Mouse (Mus musculus): ENCODE results near the gene Trim47. TPM values are rescaled to one million over a fixed set of nuclear protein-coding genes. Genes with fewer than 3 reads are reported as not detected.

Gene Trim47
- polyA plus RNA-seq, 1 experiment = 27.6 TPM

- no peak overlapping the region for H3K27ac ChIP-seq (ENCODE audit: control insufficient read depth, insufficient read depth, low read length)
- no peaks in the 10 kb centered on the region for H3K27me3 ChIP-seq (ENCODE audit: control insufficient read depth, insufficient read depth, low read length)
- peaks cover 45% of the 10 kb centered on the region for H3K36me3 ChIP-seq (ENCODE audit: control insufficient read depth, insufficient read depth, low read length)
- H3K4me1 ChIP-seq (replicated peaks; ENCODE audit: control insufficient read depth, insufficient read depth, low read length) = no peaks in the 10 kb centered on the region
- 97% methylated on average over 13 of the region's 13 CpGs for WGBS
- no peak for TF ChIP-seq CTCF (IDR thresholded peaks at IDR 0.05; ENCODE audit: borderline replicate concordance, control insufficient read depth, extremely low read depth, insufficient read depth, low read length, poor library complexity)
- TF ChIP-seq POLR2A (IDR thresholded peaks at IDR 0.05; ENCODE audit: control insufficient read depth, extremely low read depth, insufficient read depth, low read length, poor library complexity) = no peak
- no peak overlapping the region for H3K4me3 ChIP-seq (ENCODE audit: control insufficient read depth, insufficient read depth, low read length)
- no peak for DNase-seq
These were observed 65.2 kb downstream of the Trim47 start for GRCm38 (mm10) chr11:116061641-116062415.

DNA sequence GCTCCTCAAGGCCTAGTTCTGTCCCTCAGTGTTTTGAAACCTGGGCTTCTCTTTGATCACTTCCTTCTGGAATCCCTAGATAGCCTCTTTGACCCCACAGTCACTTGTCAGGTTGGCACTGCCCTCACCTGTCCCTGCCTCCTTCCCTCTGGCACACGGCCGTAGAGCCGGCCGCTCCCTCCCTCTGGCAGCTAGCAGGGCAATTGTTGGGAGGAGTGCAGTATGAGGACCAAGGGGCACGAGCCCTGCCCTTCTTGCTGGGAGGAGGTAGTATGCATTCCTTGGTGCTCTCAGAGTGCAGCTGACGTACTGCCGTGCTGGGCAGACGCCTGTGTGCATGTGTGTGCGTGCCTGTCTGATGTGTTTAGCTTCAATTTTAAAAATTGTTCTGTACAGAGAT is 66.4 kb downstream of the Trim47 start:
- 96% methylated on average over 9 of the region's 9 CpGs for WGBS
- TF ChIP-seq POLR2A (IDR thresholded peaks at IDR 0.05; ENCODE audit: control insufficient read depth, extremely low read depth, insufficient read depth, low read length, poor library complexity) = no peak
- no peak for TF ChIP-seq CTCF (IDR thresholded peaks at IDR 0.05; ENCODE audit: borderline replicate concordance, control insufficient read depth, extremely low read depth, insufficient read depth, low read length, poor library complexity)
- Histone ChIP-seq H3K36me3 (ENCODE audit: control insufficient read depth, insufficient read depth, low read length) (peaks cover 57% of the 10 kb centered on the region), H3K27ac (ENCODE audit: control insufficient read depth, insufficient read depth, low read length) (no peak overlapping the region), H3K4me1 (replicated peaks; ENCODE audit: control insufficient read depth, insufficient read depth, low read length) (no peaks in the 10 kb centered on the region), H3K4me3 (ENCODE audit: control insufficient read depth, insufficient read depth, low read length) (no peak overlapping the region), H3K27me3 (ENCODE audit: control insufficient read depth, insufficient read depth, low read length) (no peaks in the 10 kb centered on the region)
- DNase-seq = no peak

DNA sequence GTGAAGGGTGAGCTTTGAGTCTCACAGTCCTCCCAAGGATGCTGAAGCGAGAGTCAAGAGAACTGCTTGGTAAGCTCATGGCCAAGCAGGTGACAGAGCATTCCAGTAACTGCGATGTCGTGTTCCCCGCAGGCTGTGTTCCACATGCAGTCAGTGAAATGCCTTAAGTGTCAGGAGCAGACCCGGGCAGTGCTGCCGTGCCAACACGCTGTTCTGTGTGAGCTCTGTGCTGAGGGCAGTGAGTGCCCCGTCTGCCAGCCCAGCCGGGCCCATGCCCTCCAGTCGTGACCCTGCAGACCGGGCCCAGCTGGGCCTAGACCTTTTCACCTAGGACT is 67.4 kb downstream of the Trim47 start:
- no peak for DNase-seq
- no peaks in the 10 kb centered on the region for H3K27me3 ChIP-seq (ENCODE audit: control insufficient read depth, insufficient read depth, low read length)
- TF ChIP-seq POLR2A (IDR thresholded peaks at IDR 0.05; ENCODE audit: control insufficient read depth, extremely low read depth, insufficient read depth, low read length, poor library complexity) (no peak), CTCF (IDR thresholded peaks at IDR 0.05; ENCODE audit: borderline replicate concordance, control insufficient read depth, extremely low read depth, insufficient read depth, low read length, poor library complexity) (no peak)
- H3K4me1 ChIP-seq (replicated peaks; ENCODE audit: control insufficient read depth, insufficient read depth, low read length) = no peaks in the 10 kb centered on the region
- WGBS = 97% methylated on average over 11 of the region's 11 CpGs
- H3K4me3 ChIP-seq (ENCODE audit: control insufficient read depth, insufficient read depth, low read length) = no peak overlapping the region
- H3K36me3 ChIP-seq (ENCODE audit: control insufficient read depth, insufficient read depth, low read length) = peaks cover 65% of the 10 kb centered on the region
- no peak overlapping the region for H3K27ac ChIP-seq (ENCODE audit: control insufficient read depth, insufficient read depth, low read length)

- H3K4me1 ChIP-seq (replicated peaks; ENCODE audit: control insufficient read depth, insufficient read depth, low read length) = no peaks in the 10 kb centered on the region
- peaks cover 65% of the 10 kb centered on the region for H3K36me3 ChIP-seq (ENCODE audit: control insufficient read depth, insufficient read depth, low read length)
- H3K4me3 ChIP-seq (ENCODE audit: control insufficient read depth, insufficient read depth, low read length) = no peak overlapping the region
These were observed 67.9 kb downstream of the Trim47 start for GRCm38 (mm10) chr11:116058868-116059690.

GRCm38 (mm10) chr11:116058022-116058614 is 68.9 kb downstream of the Trim47 start:
- TF ChIP-seq CTCF (IDR thresholded peaks at IDR 0.05; ENCODE audit: borderline replicate concordance, control insufficient read depth, extremely low read depth, insufficient read depth, low read length, poor library complexity) (no peak), POLR2A (IDR thresholded peaks at IDR 0.05; ENCODE audit: control insufficient read depth, extremely low read depth, insufficient read depth, low read length, poor library complexity) (no peak)
- 94% methylated on average over 12 of the region's 12 CpGs for WGBS
- no peak for DNase-seq
- Histone ChIP-seq H3K36me3 (ENCODE audit: control insufficient read depth, insufficient read depth, low read length) (peaks cover 72% of the 10 kb centered on the region), H3K4me1 (replicated peaks; ENCODE audit: control insufficient read depth, insufficient read depth, low read length) (no peaks in the 10 kb centered on the region), H3K27me3 (ENCODE audit: control insufficient read depth, insufficient read depth, low read length) (no peaks in the 10 kb centered on the region), H3K27ac (ENCODE audit: control insufficient read depth, insufficient read depth, low read length) (no peak overlapping the region), H3K4me3 (ENCODE audit: control insufficient read depth, insufficient read depth, low read length) (no peak overlapping the region)

More at GRCm38 (mm10) chr11:116058868-116059690, 67.9 kb downstream of the Trim47 start:
- WGBS = 99% methylated on average over 17 of the region's 17 CpGs
- TF ChIP-seq CTCF (IDR thresholded peaks at IDR 0.05; ENCODE audit: borderline replicate concordance, control insufficient read depth, extremely low read depth, insufficient read depth, low read length, poor library complexity) (no peak), POLR2A (IDR thresholded peaks at IDR 0.05; ENCODE audit: control insufficient read depth, extremely low read depth, insufficient read depth, low read length, poor library complexity) (no peak)
- DNase-seq = no peak
- H3K27me3 ChIP-seq (ENCODE audit: control insufficient read depth, insufficient read depth, low read length) = no peaks in the 10 kb centered on the region
- H3K27ac ChIP-seq (ENCODE audit: control insufficient read depth, insufficient read depth, low read length) = no peak overlapping the region

DNA sequence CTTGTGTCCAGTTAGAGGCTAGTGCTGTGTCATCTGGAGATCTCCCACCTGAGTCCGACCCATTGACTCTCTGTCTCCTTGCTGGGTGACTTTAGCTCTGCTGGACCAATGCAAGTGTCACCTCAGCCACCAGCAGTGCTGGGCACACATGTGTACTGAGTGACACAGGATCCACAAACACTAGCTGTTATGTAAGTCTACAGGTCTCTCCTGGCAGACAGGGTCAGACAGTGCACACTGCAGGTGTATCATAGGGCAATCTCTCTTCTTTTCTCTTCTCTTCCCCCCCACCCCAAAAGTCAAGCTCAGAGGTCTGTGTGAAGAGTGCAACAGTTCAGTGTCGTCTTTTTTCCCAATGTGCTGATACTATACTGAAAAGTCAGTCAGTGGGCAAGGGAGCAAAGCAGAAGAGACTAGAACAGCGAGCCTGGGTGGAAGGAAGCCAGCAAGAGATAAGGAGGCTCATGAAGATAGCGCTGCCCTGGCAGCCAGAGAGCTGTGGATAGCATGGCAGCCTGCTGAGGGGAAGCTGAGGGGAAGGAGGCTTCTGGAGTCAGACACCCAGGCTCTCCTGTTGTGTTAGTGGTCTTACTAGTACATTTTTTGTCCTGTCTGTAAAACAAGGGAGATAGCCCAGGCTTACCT is 69.7 kb downstream of the Trim47 start:
- WGBS = 93% methylated on average over 4 of the region's 4 CpGs
- TF ChIP-seq POLR2A (IDR thresholded peaks at IDR 0.05; ENCODE audit: control insufficient read depth, extremely low read depth, insufficient read depth, low read length, poor library complexity) (no peak), CTCF (IDR thresholded peaks at IDR 0.05; ENCODE audit: borderline replicate concordance, control insufficient read depth, extremely low read depth, insufficient read depth, low read length, poor library complexity) (no peak)
- Histone ChIP-seq H3K4me1 (replicated peaks; ENCODE audit: control insufficient read depth, insufficient read depth, low read length) (no peaks in the 10 kb centered on the region), H3K4me3 (ENCODE audit: control insufficient read depth, insufficient read depth, low read length) (no peak overlapping the region), H3K27me3 (ENCODE audit: control insufficient read depth, insufficient read depth, low read length) (no peaks in the 10 kb centered on the region), H3K27ac (ENCODE audit: control insufficient read depth, insufficient read depth, low read length) (no peak overlapping the region), H3K36me3 (ENCODE audit: control insufficient read depth, insufficient read depth, low read length) (peaks cover 74% of the 10 kb centered on the region)
- no peak for DNase-seq

All from thymus, adult 2 months (tissue).